Mouse (Mus musculus): Measurements from ENCODE around the gene Ak7.

DNA sequence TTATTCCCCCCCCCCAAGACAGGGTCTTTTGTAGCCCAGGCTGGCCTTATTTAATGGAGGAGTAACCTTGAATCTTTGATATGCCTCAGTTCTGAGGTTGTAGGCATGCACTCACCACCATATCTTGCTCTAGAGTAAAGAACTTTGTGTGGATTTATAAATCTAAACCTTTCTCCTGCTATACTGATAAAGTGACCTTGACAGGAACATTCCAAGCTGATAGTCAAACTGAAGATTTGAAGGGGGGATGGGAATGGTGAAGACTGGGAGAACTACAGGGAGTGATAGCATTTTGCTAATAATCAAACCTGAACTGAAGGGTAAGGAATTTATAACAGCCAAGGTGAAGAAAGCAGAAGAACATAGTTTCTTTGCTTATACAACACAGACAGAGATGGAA, 92.2 kb downstream of the Ak7 start:
- TF ChIP-seq GATA1 (IDR thresholded peaks at IDR 0.05; ENCODE audit: low read length) (no peak), TAL1 (IDR thresholded peaks at IDR 0.05; ENCODE audit: low read length) (no peak)

All from erythroblast, embryonic 14.5 days (primary cell).